Comparison of ENCODE assay signal across 8 mouse cellular contexts in the genomic region with DNA sequence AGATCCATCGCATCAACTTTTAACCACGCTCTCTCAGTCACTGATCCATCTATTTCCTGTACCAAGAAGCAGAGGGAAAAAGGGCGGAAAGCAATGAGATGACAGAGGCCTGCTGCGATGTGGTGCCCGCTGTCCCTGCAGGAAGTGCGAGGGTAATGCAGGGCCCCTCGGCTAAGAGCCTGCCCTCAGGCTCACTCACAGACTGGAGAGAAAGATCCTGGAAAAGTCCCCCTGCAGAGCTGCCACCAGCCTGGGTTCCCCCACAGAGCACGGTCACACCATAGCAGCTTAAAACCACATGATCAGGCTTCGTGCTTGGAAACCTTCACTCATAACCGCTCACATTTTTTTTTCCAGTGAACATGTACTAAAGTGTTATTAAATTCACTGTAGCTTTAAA. TPM values are rescaled to one million over a fixed set of nuclear protein-coding genes. Genes with fewer than 3 reads are reported as not detected.
DNase-seq lines count a peak whose midpoint lies in the region; ATAC-seq and TF ChIP-seq lines count a peak whose summit lies in the region.

No protein-coding gene starts in this region.

- TF ChIP-seq EP300 in stomach, postnatal 0 days (optimal IDR thresholded peaks at IDR 0.05): no peak

- TF ChIP-seq CTCF in stomach, postnatal 0 days (IDR thresholded peaks at IDR 0.05; ENCODE audit: low read depth): peak; percentile 61

- 32% methylated on average over 10 of the region's 10 CpGs for WGBS in forebrain, embryonic 15.5 days
- 21% methylated on average over 10 of the region's 10 CpGs for WGBS in limb, embryonic 14.5 days
- WGBS in stomach, postnatal 0 days: 35% methylated on average over 10 of the region's 10 CpGs

- H3K27ac ChIP-seq in forebrain, embryonic 15.5 days (replicated peaks): peak overlapping the region; percentile 40; the same call in 1 of the 2 replicates
- no peak overlapping the region for H3K27ac ChIP-seq in limb, embryonic 14.5 days (replicated peaks; ENCODE audit: low read depth, low read length)
- peak overlapping the region; percentile 75 for H3K27ac ChIP-seq in stomach, postnatal 0 days (replicated peaks)

- no peak overlapping the region for H3K4me3 ChIP-seq in forebrain, embryonic 15.5 days
- H3K4me3 ChIP-seq in limb, embryonic 14.5 days (replicated peaks; ENCODE audit: low read length): no peak overlapping the region
- no peak overlapping the region for H3K4me3 ChIP-seq in stomach, postnatal 0 days (ENCODE audit: low read depth, low read length)

- TF ChIP-seq POLR2A in limb, embryonic 14.5 days (IDR thresholded peaks at IDR 0.05; ENCODE audit: borderline replicate concordance, extremely low read depth, insufficient read depth, insufficient read length): no peak

- H3K36me3 ChIP-seq in forebrain, embryonic 15.5 days: peaks cover 5% of the 10 kb centered on the region; the same call in 1 of the 2 replicates
- H3K36me3 ChIP-seq in limb, embryonic 14.5 days (ENCODE audit: control insufficient read depth, insufficient read depth, low read length): peaks cover 7% of the 10 kb centered on the region; the same call in 1 of the 2 replicates
- H3K36me3 ChIP-seq in stomach, postnatal 0 days (ENCODE audit: control insufficient read depth, insufficient read depth, low read length): no peaks in the 10 kb centered on the region

- H3K4me2 ChIP-seq in forebrain, embryonic 15.5 days (replicated peaks): no peak overlapping the region
- H3K4me2 ChIP-seq in limb, embryonic 14.5 days (replicated peaks; ENCODE audit: low read depth, low read length, severe bottlenecking): no peak overlapping the region
- H3K4me2 ChIP-seq in stomach, postnatal 0 days (replicated peaks; ENCODE audit: low read depth): no peak overlapping the region

- H3K9ac ChIP-seq in forebrain, embryonic 15.5 days (replicated peaks): no peak overlapping the region
- H3K9ac ChIP-seq in limb, embryonic 14.5 days (ENCODE audit: low read depth, low read length, severe bottlenecking): 0 out of 2 replicates have a peak overlapping the region, but pooled peaks have one; percentile 21
- H3K9ac ChIP-seq in stomach, postnatal 0 days (ENCODE audit: low read length): no peak overlapping the region; the same call in 1 of the 2 replicates

- ATAC-seq in forebrain, embryonic 15.5 days (replicated peaks): 0 out of 2 replicates have a peak, but pooled peaks have one; percentile 46
- ATAC-seq in limb, embryonic 14.5 days (ENCODE audit: low FRiP score, low read depth): peak; percentile 44
- ATAC-seq in stomach, postnatal 0 days (ENCODE audit: low FRiP score, low TSS enrichment): peak; percentile 61

- H3K4me1 ChIP-seq in forebrain, embryonic 15.5 days: peaks cover 13% of the 10 kb centered on the region
- H3K4me1 ChIP-seq in limb, embryonic 14.5 days (ENCODE audit: control insufficient read depth, insufficient read depth, low read length): peaks cover 26% of the 10 kb centered on the region
- 0 out of 2 replicates have a peak, but pooled peaks cover 2% of the 10 kb centered on the region for H3K4me1 ChIP-seq in stomach, postnatal 0 days (replicated peaks; ENCODE audit: control insufficient read depth, insufficient read depth)

- peak; percentile 44 for DNase-seq in thymus, postnatal 4 days
- no peak for DNase-seq in thymus, adult 18-20 months
- DNase-seq in limb, embryonic 14.5 days (ENCODE audit: low spot score): peak; percentile 30
- peak; percentile 26 for DNase-seq in stomach, postnatal 0 days (ENCODE audit: low spot score)
- no peak for DNase-seq in ovary, postnatal 10 days (ENCODE audit: low spot score)
- no peak for DNase-seq in urinary bladder, postnatal 36 days (ENCODE audit: low spot score in 2 of 2)
- DNase-seq in gastrocnemius, postnatal 14 days: no peak

- intact Hi-C loops in gastrocnemius, postnatal 14 days (cut with DNase I; ENCODE audit: low total_unique reads): loop anchor here (10.0 kb wide), 1 partner anchor 189 kb away; no protein-coding TSS in a partner anchor

- no peaks in the 10 kb centered on the region for H3K27me3 ChIP-seq in forebrain, embryonic 15.5 days
- H3K27me3 ChIP-seq in limb, embryonic 14.5 days (ENCODE audit: control insufficient read depth, insufficient read depth, low read length): no peaks in the 10 kb centered on the region
- no peaks in the 10 kb centered on the region for H3K27me3 ChIP-seq in stomach, postnatal 0 days (ENCODE audit: control insufficient read depth, insufficient read depth, low read length)

- no peaks in the 10 kb centered on the region for H3K9me3 ChIP-seq in forebrain, embryonic 15.5 days
- no peaks in the 10 kb centered on the region for H3K9me3 ChIP-seq in limb, embryonic 14.5 days (ENCODE audit: control insufficient read depth, low read length)
- no peaks in the 10 kb centered on the region for H3K9me3 ChIP-seq in stomach, postnatal 0 days (ENCODE audit: control insufficient read depth, low read length)

RNA-seq across cellular contexts. Expression of a gene that starts 25.7 kb away (rescaled TPM):
- polyA plus RNA-seq in forebrain, embryonic 15.5 days (2015; fragmentation: Nextera tagmentation; extraction: Ambion mirVana): 62.8 and 63.4 TPM in 2 replicates
- polyA plus RNA-seq in limb, embryonic 14.5 days (2012; rRNA removed): 34.0 and 38.9 TPM in 2 replicates
- polyA plus RNA-seq in limb, embryonic 14.5 days (2014; fragmentation: Nextera tagmentation; extraction: Ambion mirVana): 33.5 and 33.8 TPM in 2 replicates
- 41.4 and 47.8 TPM in 2 replicates for polyA plus RNA-seq in stomach, postnatal 0 days (2015; fragmentation: Nextera tagmentation; extraction: Ambion mirVana)
- 10 to 100 TPM; 47.4 to 65.3 TPM for total RNA-seq in gastrocnemius, postnatal 14 days (2021)

Comparison
In these comparisons a context has a peak if more than half of its experiments do, and no peak if none do; other contexts are left out.
1. DNase-seq: peak in thymus, postnatal 4 days (single experiment), limb, embryonic 14.5 days (single experiment) and stomach, postnatal 0 days (single experiment); none in thymus, adult 18-20 months (0 of 2), ovary, postnatal 10 days (single experiment), urinary bladder, postnatal 36 days (0 of 2) and gastrocnemius, postnatal 14 days (single experiment).
2. Peak in every context shown above with its lines, with median percentiles within 50 percentile points of each other: ATAC-seq.